Mouse (Mus musculus) G1E (cell line): ENCODE measurements around the gene Tmprss7.

Experiments
- CTCF ChIP-seq: IDR thresholded peaks from 2 replicates; pipeline ENCODE4 v1.5.1; 2012; ENCODE audit warnings: low read depth, low read length, inconsistent platforms, mixed read lengths
- GATA1 ChIP-seq: IDR thresholded peaks from 2 replicates; pipeline ENCODE4 v1.6.1; 2012; ENCODE audit warnings: borderline replicate concordance, low read length, inconsistent platforms, mixed read lengths

DNA sequence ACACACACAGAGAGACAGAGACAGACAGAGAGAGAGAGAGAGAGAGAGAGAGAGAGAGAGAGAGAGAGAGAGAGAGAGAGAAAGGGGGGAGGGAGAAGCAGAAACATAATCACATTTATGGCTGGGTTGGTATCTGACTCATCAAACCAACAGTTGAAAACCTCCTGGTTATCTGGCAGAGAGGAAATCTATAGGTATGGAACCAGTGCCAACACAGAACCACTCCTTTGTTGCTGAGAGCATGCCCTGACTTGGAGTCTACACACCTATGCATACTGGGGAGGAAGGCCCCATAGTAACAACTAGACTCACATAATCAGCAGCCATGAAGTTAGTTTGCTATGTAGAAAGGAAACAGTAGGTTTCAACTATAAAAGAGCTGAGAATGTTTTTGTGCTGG lies 31.1 kb downstream of the Tmprss7 start:
- no peak for TF ChIP-seq CTCF
- TF ChIP-seq GATA1: no peak
